Mouse (Mus musculus): ENCODE measurements at regions not wholly inside any gene's neighbourhood (a gene's known extent, or its start where the extent isn't known, plus 50 kb on each side); places are given as distances from the start of the nearest gene placed in this dataset.

GRCm38 (mm10) chr1:137640848-137641247 is 534.7 kb downstream of the Ptprc start:
- DNase-seq (ENCODE audit: extremely low read depth, low read depth), result no peak

- no peak for DNase-seq (ENCODE audit: extremely low read depth, low read depth)
Observed at GRCm38 (mm10) chr1:137636947-137637346, 538.6 kb downstream of the Ptprc start.

DNA sequence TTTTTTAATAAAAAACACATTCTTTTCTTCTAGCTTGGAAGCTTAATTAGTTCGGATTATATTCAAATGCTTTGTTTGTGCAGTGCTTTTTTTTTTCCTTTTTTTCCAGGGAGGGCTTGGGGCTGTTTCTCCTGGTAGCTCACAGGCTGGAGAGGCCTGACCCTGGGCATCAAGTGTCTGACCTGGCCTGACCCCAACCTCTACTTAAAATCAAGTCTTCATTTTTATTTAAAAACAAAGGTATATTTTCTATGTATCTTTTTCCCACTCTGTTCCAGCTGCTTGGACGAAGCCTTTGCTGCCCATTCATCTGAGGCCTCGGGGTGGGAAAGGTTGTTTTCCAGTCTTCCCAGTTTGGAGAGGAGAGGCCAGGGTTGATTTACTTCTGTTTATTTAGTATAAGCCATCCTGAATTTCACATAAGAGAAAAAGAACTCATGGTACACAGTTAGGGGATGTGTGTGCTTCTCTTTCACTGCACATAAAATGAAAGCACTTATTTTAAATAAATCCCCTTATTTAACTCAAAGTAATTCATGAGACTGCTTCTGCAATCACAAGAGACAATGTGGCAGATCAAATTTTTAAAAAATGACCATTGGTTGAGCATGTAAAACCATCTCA is 539.1 kb downstream of the Ptprc start:
- no peak for DNase-seq (ENCODE audit: extremely low read depth, low read depth)

- DNase-seq (ENCODE audit: extremely low read depth, low read depth), result no peak
Observed at GRCm38 (mm10) chr1:137635781-137636180, 539.7 kb downstream of the Ptprc start.

DNA sequence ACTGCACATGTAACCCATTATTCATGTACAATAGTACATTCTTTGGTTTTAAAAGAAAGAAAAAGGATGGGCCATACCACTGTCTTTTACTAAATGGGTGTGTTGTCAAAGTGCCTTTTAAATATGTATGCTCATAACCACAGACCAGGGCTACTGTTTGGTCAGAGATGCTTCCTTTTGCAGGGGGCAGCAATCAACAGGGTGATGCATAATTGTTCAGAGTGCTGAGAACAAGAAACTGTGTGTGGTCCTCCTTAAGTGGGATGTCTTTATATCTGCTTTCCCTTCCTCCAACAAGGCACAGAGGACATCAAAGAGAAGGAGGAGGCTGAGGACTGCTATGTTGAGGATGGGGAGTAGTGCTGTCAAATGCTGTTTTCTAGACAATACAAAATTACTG is 544.0 kb downstream of the Ptprc start:
- no peak for DNase-seq (ENCODE audit: extremely low read depth, low read depth)

DNA sequence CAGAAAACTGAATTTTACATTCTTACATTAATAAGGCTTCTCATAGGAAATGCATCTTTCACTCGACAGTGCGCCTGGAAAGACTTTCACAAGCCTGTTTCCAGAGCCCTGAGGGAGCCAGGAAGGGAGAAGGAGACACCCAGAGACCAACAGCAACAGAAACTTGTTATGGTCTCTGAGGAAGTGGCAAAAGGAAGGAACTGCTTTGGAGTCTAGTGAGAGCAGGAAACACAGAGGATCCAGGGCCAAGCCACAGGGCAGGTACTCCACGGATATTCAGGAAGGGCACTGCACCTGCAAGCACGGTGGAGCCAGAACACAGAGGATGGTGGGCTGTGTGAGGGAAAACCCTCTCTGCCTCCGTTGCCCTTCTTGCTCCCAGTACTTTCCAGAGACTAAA is 554.8 kb downstream of the Ptprc start:
- DNase-seq (ENCODE audit: extremely low read depth, low read depth), result no peak

- no peak for DNase-seq (ENCODE audit: extremely low read depth, low read depth)
Observed at GRCm38 (mm10) chr1:137618231-137618630, 557.3 kb downstream of the Ptprc start.

GRCm38 (mm10) chr1:137617513-137617912 is 558.0 kb downstream of the Ptprc start:
- no peak for DNase-seq (ENCODE audit: extremely low read depth, low read depth)

GRCm38 (mm10) chr1:137606716-137607115 is 568.8 kb downstream of the Ptprc start:
- DNase-seq (ENCODE audit: extremely low read depth, low read depth), result no peak

- DNase-seq (ENCODE audit: extremely low read depth, low read depth), result no peak
Observed at GRCm38 (mm10) chr1:137605890-137606663, 569.4 kb downstream of the Ptprc start.

DNA sequence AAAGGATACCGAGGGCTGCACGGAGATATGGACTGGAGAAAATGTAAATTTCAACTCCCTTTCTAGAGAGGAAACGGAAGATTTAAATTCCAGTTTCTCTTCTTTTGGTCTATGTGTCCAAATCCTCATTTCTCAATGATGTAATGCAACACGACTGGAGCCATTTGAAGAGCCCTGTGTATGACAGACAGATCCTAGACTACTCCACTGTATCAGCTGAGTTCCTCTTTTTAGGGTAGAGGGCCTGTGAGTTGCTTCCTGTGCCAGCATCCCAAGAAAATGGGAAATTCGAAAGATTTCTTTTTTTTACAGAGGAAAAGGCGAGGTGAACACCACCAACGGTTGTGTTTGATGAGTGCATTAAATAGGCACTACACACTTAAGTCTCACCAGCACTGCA is 581.8 kb downstream of the Ptprc start:
- no peak for DNase-seq (ENCODE audit: extremely low read depth, low read depth)

DNA sequence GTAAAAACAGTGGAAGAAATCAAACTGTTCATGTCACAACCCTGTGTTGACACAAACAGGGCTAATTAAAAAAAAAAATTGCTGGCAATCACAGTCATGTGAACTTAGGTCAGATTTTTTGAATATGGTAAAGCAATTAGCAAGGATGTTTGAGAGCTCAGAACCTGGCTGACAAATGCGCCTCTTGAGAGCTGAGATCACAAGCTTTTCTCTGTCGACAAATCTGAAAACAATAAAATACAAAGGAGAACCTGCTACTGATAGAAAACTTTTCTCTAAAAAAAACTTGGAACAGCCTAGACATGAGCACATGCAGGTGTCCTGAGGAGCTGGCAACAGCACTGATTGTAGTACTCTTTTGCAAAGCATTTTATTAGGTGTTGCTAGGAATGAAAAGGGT is 583.6 kb downstream of the Ptprc start:
- DNase-seq (ENCODE audit: extremely low read depth, low read depth), result no peak

GRCm38 (mm10) chr1:137591295-137591694 is 584.2 kb downstream of the Ptprc start:
- DNase-seq (ENCODE audit: extremely low read depth, low read depth), result no peak

GRCm38 (mm10) chr1:137588304-137589300 is 586.9 kb downstream of the Ptprc start:
- no peak for DNase-seq (ENCODE audit: extremely low read depth, low read depth)

DNA sequence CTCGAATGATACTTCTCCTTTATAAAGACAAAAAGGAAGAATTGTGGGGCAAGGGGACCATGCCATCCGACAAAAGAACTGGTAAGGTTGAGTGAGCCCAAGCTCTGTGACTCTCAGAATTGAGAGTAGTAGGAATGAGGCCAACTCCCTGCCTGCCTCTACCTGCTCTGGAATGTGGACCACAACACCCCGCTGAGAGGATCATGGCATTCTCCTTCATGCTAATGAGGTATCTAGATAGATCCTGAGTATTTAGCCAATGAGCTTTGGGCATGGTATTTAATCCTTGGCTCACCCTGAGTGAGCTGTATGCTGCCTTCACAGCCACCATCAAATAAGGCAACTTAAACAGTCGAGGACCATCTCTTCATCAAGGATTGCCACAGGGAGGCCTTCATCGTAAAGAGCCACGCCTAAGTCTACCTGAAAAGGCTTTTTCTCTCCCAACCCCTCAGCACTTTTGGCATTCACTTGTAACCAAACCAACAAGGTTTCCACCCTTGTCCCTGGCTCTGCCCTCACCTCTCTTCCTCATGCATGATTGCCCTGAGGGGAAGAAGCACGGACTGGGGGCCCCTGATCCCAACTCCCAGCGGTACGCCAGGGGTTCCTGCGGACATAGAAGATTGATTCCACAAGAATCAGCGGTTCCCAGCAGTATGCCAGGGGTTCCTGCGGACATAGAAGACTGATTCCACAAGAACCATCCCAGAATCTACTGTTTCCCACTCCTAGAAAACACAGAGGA is 587.9 kb downstream of the Ptprc start:
- no peak for DNase-seq (ENCODE audit: extremely low read depth, low read depth)

DNA sequence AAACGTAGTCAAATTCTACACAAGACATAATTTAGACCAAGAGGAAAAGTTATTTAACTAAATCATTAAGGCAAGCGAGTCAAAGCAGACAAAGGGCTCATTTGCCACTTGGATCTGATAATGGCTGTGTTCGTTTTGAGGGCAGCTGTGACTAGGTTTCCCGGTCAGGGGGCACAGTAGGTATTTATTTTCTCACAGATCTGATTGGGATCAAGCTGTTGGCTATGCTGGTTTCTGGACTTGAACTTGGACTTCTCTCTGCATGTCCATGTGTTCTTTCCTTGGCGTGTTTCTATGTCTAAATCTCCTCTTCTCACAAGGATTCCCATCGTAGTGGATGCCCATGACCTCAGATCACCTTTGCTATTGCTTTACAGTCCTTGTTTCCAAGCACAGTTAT is 590.8 kb downstream of the Ptprc start:
- DNase-seq (ENCODE audit: extremely low read depth, low read depth), result no peak

- no peak for DNase-seq (ENCODE audit: extremely low read depth, low read depth)
Observed at GRCm38 (mm10) chr1:137584104-137584675, 591.3 kb downstream of the Ptprc start.

DNA sequence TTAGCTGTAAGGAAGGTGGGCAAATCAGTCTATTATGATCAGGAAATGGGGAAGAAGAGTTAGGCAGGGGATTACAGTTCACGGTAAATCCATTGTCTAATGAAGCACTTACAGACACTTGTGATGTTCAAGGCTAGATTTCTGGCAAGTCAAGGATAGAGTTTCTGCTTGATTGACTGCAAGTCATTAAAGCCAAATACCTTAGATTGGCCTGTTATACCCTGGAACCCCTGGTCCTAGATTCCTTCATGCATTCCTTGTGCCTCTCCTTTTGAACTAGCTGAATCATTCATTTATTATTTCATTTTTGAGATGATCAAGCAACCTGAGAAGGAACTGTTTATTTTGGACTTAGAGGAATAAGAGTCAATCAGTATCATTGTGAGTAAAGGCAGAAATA is 597.9 kb downstream of the Ptprc start:
- DNase-seq (ENCODE audit: extremely low read depth, low read depth), result no peak

GRCm38 (mm10) chr1:137576174-137576573 is 599.3 kb downstream of the Ptprc start:
- no peak for DNase-seq (ENCODE audit: extremely low read depth, low read depth)

DNA sequence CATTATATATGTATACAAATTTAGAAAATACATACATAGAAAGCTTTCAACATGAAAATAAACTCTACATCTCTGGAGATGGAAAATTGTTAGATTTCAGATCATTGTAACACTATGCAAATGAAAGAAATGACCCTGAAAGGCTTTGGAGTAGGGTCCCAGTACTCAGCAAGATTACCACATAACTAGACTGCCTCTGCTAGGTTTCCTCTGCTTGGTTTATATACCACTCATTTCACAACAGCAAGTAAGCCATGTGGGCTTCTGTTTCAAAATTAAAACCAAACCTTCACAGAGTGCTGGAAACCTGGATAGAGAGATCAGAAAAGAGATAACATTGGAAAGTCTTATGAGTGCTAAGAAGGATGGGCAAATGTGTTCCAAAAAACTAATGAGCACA is 600.1 kb downstream of the Ptprc start:
- no peak for DNase-seq (ENCODE audit: extremely low read depth, low read depth)

Measured in MEL-GATA-1-ER (cell line).